Mouse (Mus musculus) kidney, adult 10 weeks (tissue): ENCODE data around the gene Gpbp1. TPM values are rescaled to one million over a fixed set of nuclear protein-coding genes. Genes with fewer than 3 reads are reported as not detected.

Experiments
- polyA plus RNA-seq: library from polyadenylated mRNA; stranded (reverse); fragments of 350-450 nt; fragmentation: Illumina TruSeq; extraction: RNeasy Lipid Tissue Mini Kit (QIAGEN cat#74804); gene quantifications from one replicate; pipeline ENCODE4 v1.2.3, GENCODE M21; 2014; ENCODE audit warnings: low read depth, low replicate concordance

The Gpbp1 gene
- 187 TPM for polyA plus RNA-seq

DNA sequence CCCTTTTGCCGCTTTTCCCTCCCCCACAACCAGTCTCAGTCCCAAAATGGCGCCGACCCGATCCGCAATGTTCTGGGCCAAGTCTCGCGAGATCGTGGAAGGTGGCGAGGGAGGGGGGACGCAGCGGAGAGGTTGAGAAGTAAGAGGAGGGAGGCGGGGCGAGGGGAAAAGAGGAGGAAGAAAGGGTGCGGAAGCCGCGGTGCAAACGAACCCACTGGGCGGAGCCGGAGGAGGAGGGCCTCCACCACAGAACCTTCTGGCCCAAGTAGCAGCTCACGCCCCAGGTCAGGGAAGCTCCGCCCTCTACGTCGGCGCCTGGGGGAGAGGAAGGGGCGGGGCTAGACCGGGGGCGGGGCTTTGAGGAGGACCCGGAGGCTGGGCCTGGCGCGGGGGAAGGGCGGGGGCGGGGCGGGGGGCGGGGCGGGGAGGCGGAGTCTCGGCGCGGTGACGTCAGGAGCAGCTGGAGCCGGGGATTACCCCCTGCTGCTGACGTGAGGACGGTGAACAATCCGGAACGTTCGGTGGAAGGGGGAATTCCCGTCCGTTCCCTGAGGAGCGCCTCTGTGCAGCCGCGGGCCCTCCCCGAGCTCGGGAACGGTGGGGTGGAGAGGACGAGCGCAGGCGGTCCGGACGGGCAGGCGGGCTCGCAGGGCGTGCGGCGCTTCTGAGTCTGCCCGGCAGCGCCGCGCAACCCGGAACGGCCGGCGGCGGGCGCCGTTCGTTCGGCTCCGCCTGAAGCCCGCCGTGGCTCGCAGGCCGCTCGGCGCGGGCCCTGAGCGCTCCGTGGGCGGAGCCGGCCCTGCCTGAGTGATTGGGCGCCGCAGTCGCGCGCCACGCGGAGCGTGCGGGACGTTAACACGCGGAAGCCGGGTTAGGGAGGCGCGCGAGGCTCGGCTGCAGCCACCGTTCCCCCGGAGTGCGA, at the start of gene Gpbp1:
TSS of gene Gpbp1 (minus strand) at position 310 of the 922 bp plus-strand sequence.

Other genes with a start within 250 kb of the Gpbp1 start
- gene Actbl2, start 235.1 kb downstream of the Gpbp1 start, polyA plus RNA-seq, result not detected
- not detected for gene Gm49496, start 59.8 kb upstream of the Gpbp1 start, polyA plus RNA-seq
- not detected for gene Gm10198, start 102.7 kb upstream of the Gpbp1 start, polyA plus RNA-seq
- 23.6 TPM for gene Mier3, start 190.9 kb upstream of the Gpbp1 start, polyA plus RNA-seq